Mouse (Mus musculus) hindlimb bud, embryonic 11.5 days (tissue): ENCODE results near the gene Olfr122.

ENCODE experiments used
- DNase-seq: peaks from one replicate; pipeline ENCODE4 v3.0.0-alpha.2; 2012; ENCODE audit warnings: low read depth, low spot score; ENCODE audit errors: extremely low spot score

Olfr122 gene

DNA sequence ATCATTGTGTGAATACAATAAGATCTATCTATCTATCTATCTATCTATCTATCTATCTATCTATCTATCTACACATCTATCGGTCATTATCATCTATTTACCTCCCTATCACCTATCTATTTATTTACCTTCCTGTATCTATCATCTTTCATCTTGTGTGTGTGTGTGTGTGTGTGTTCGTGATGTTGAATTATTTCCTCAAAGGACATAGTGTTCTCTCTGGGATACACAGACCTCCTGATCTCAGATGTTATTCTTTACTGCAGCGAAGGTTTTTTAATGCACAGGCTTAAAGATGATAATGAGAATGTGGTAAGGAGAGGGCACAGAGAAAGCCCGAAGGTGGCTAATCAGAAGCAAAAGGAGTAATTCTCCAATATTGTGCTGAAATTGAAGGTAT, at the start of gene Olfr122:
TSS of gene Olfr122 (plus strand) at position 301 of the 400 bp plus-strand sequence.
- DNase-seq, result no peak

DNA sequence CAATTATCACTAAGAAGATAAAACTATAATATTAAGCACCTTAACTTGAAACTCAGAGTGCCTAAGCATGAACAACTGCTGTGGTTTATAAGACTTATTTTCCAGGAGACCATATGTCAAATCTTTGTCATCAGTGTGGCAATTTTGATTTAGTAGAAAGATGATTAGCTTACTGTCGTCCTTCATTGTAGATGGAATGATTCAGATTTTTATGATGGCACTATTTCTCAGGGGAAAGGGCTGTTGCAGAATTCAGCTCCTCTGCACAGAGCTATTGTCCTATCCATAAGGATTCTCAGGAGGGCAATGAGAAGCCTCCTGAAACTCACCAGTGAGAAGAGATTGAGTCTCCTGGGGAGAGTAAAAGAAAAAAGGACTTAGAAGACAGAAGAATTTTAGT, 46.9 kb upstream of the Olfr122 start, which contains the start of gene Olfr120:
TSS of gene Olfr120 (plus strand) at position 301 of the 400 bp plus-strand sequence.
- no peak for DNase-seq

DNA sequence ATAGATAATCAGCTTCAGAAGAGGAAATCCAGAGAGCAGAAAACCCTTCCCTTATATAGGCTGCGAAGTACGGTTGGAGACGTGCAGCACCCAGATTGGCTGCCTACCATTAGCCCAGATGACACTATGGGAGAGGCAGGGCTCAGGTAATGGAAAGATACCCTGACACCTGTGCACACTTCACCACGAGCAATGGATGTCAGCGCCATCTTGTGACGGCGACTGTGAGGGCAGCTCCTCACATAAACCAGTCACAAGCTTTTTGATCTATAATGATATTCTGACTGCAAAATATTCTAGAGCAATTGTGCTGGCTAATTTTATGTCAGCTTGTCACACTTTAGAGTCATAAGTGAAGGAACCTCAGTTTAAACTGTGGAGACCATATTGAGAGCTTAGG, 30.3 kb upstream of the Olfr122 start:
- DNase-seq, result no peak

DNA sequence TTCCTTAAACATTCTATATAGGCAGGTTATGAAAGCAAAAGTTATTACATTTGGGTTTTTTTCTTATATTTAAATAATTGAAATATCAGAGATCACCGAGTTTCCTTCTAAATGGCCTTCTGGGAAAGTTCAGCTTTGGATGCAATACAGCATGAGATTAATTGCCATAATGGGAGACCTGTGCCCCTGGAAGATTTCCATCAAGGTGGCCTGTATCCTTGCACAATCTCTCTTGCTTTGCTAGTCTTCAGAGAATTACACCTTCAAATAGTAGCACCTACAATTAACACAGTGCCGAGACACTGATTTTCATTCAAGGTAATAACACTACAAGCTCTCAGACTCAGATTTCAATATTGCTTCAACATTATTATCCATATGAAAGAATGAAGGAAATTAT, 24.8 kb downstream of the Olfr122 start, which contains the start of gene Olfr123:
TSS of gene Olfr123 (plus strand) at position 301 of the 400 bp plus-strand sequence.
- DNase-seq, result no peak

DNA sequence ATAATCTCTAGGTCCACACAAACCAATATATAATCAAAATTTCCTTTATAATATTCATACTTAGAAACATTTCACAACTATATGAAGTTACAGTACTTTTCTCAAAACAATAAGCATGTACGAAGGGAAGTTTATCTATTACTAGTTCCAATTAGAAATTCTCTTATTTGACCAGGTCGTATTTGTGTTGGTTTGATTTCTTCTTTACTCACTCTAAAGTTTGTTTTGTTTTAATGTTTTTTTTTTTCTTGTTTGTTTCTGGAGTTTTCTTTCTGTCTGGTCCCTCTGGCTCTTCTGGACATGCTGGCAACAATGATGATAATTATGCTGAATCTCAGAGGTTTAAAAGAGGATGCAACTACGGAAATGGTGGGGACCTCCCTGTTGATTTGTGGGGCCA, 31.2 kb downstream of the Olfr122 start, which contains the start of gene Olfr124:
TSS of gene Olfr124 (plus strand) at position 301 of the 400 bp plus-strand sequence.
- no peak for DNase-seq
